Mouse (Mus musculus) testis, adult 2 months (tissue): ENCODE results near the gene Zfyve26. TPM values are rescaled to one million over a fixed set of nuclear protein-coding genes. Genes with fewer than 3 reads are reported as not detected.
"Not testable (repeated sequence)": the region's sequence is repeated elsewhere in the genome, so short reads cannot be mapped to it uniquely, and the experiment has no call there.

Experiments used
- H3K27ac ChIP-seq: fragments of 200-500 bp; 2 replicates; pipeline ENCODE4 v1.5.1; 2012; ENCODE audit warnings: low read depth, low read length; ENCODE audit not compliant: control insufficient read depth, insufficient read depth
- H3K27me3 ChIP-seq: fragments of 200-500 bp; 2 replicates; pipeline ENCODE4 v1.6.1; 2012; ENCODE audit warnings: mild to moderate bottlenecking, low read length, moderate library complexity; ENCODE audit not compliant: control insufficient read depth, insufficient read depth
- H3K36me3 ChIP-seq: fragments of 200-500 bp; 2 replicates; pipeline ENCODE4 v1.6.1; 2012; ENCODE audit warnings: mild to moderate bottlenecking, low read length; ENCODE audit not compliant: control insufficient read depth, insufficient read depth
- H3K4me1 ChIP-seq: fragments of 200-500 bp; 2 replicates; pipeline ENCODE4 v1.6.1; 2012; ENCODE audit warnings: low read length; ENCODE audit not compliant: control insufficient read depth, insufficient read depth
- H3K4me3 ChIP-seq: fragments of 200-500 bp; 2 replicates; pipeline ENCODE4 v1.5.1; 2012; ENCODE audit warnings: low read depth, mild to moderate bottlenecking, low read length, moderate library complexity, mixed read lengths; ENCODE audit not compliant: control insufficient read depth
- CTCF ChIP-seq: fragments of 200-500 bp; IDR thresholded peaks from 2 replicates; pipeline ENCODE4 v1.5.1; 2012; ENCODE audit warnings: low read depth, mild to moderate bottlenecking, inconsistent platforms, low read length, moderate library complexity; ENCODE audit not compliant: control insufficient read depth, insufficient read depth, insufficient replicate concordance
- POLR2A ChIP-seq: fragments of 200-500 bp; IDR thresholded peaks from 2 replicates; pipeline ENCODE4 v1.6.1; 2012; ENCODE audit warnings: low read depth, mild to moderate bottlenecking, inconsistent platforms, low read length, moderate library complexity; ENCODE audit not compliant: control insufficient read depth
- polyA plus RNA-seq: library from polyadenylated mRNA; depleted of rRNA; stranded (reverse); fragments of >200 nt; gene quantifications from 2 replicates; pipeline ENCODE4 v1.2.3, GENCODE M21; 2012; rRNA removed

Zfyve26 gene
- polyA plus RNA-seq, 1 experiment = 10.6 TPM

DNA sequence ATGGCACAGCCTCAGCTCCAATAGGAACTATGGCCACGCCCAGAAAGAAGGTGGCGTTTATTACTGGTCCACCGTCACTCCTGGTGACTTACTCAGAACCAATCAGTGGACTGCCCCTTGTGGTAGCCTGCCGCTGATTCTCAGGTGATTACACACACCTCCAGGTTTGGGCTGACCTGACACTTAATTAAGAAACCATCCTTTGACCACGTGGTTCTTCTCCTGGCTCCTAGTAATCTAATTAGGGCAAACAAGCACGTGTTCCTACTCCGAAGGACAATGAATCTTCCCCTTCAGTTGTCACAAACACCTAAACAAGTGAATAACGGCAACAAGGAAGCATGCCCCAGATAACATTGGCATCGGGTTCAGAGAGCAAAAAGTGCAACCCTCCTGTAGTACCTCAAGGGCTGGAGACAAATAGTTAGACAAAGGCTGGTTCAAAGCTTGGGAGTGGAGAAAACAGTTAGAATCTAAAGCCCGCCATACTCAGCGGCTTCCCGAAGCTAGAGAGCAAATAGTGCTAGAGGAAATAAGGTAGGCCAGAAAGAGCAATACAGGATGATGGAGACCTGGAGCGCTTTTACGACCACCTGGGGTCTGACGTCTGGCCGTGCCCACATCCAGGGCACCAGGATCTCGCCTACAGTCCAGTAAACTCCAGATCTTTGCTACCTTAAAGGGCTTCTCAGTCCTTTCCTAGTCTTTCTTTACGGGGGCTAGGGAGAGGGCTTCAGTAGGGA, 105.0 kb downstream of the Zfyve26 start:
- H3K27ac ChIP-seq = peak overlapping the region; percentile 91
- H3K4me1 ChIP-seq = peaks cover 2% of the 10 kb centered on the region; the same call in 1 of the 2 replicates
- peak overlapping the region; percentile 98 for H3K4me3 ChIP-seq
- TF ChIP-seq POLR2A (peak; percentile 61; the same call in 1 of the 2 replicates), CTCF (no peak)
- no peaks in the 10 kb centered on the region for H3K27me3 ChIP-seq
- H3K36me3 ChIP-seq = peaks cover 5% of the 10 kb centered on the region

DNA sequence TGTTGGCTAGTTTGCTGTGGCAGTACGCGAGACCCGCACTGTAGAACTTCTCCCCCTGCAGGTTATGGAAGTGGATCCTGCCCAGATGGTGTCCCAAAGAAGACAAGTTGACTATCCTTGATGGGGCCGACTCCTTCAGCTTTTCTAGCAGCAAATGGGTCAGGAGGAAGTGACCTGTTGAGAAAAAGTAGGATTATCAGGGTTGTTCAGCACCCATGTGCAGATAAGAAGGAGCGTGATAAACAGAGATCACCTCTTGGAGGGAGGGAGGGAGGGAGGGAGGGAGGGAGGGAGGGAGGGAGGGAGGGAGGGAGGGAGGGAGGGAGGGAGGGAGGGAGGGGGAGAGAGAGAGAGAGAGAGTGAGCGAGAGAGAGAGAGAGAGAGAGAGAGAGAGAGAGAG, 110.9 kb downstream of the Zfyve26 start:
- not testable (repeated sequence) for H3K36me3 ChIP-seq, H3K4me1 ChIP-seq, H3K27me3 ChIP-seq, H3K4me3 ChIP-seq, H3K27ac ChIP-seq

Other genes starting within 250 kb of the Zfyve26 start
- gene Pigh, start 206.7 kb downstream of the Zfyve26 start, polyA plus RNA-seq = 6.0 and 6.8 TPM in 2 replicates
- 1.2 and 2.0 TPM in 2 replicates for gene Arg2, start 165.5 kb downstream of the Zfyve26 start, polyA plus RNA-seq
- gene Vti1b, start 123.6 kb downstream of the Zfyve26 start, polyA plus RNA-seq = 21.7 and 22.7 TPM in 2 replicates
- 127 and 132 TPM in 2 replicates for gene Rdh11, start 104.0 kb downstream of the Zfyve26 start, polyA plus RNA-seq
- gene Rdh12, start 87.4 kb downstream of the Zfyve26 start, polyA plus RNA-seq = 0.42 and 0.63 TPM in 2 replicates
- 1.9 and 2.7 TPM in 2 replicates for gene Rad51b, start 978 bp upstream of the Zfyve26 start, polyA plus RNA-seq